Mouse (Mus musculus) adrenal gland, adult 8-10 months (tissue): ENCODE measurements around the gene Dnajc11. TPM values are rescaled to one million over a fixed set of nuclear protein-coding genes. Genes with fewer than 3 reads are reported as not detected.
A peak's percentile ranks its signal among the peaks of the same experiment; 100 is the strongest.

Experiments
- DNase-seq: peaks from one replicate; pipeline ENCODE4 v3.0.0; 2022
- total RNA-seq, 4 experiments: library from RNA; stranded (reverse); gene quantifications; 2 replicates each; pipeline ENCODE4 v1.2.4; 2022

Dnajc11 gene
- total RNA-seq: 100 to 1,000 TPM in 2 of 4 experiments, 10 to 100 TPM in 2; 84.6 to 116 (median 104) TPM

GRCm38 (mm10) chr4:151933505-151934214 is at the start of gene Dnajc11:
Gene Dnajc11, plus strand, starts transcription at chr4:151933691.
- DNase-seq: peak; percentile 89

- no peak for DNase-seq
Observed at GRCm38 (mm10) chr4:151893241-151893640, 40.2 kb upstream of the Dnajc11 start.

GRCm38 (mm10) chr4:151894926-151895325 is 38.6 kb upstream of the Dnajc11 start:
- DNase-seq: no peak

GRCm38 (mm10) chr4:151895624-151896023 is 37.9 kb upstream of the Dnajc11 start:
- no peak for DNase-seq

- DNase-seq: no peak
Observed at GRCm38 (mm10) chr4:151897069-151897617, 36.3 kb upstream of the Dnajc11 start.

GRCm38 (mm10) chr4:151898600-151899245 is 34.8 kb upstream of the Dnajc11 start:
- DNase-seq: no peak

GRCm38 (mm10) chr4:151899707-151900384 is 33.6 kb upstream of the Dnajc11 start:
- no peak for DNase-seq

GRCm38 (mm10) chr4:151900735-151901134 is 32.8 kb upstream of the Dnajc11 start:
- DNase-seq: no peak

GRCm38 (mm10) chr4:151901422-151901821 is 32.1 kb upstream of the Dnajc11 start:
- no peak for DNase-seq

- DNase-seq: no peak
Observed at GRCm38 (mm10) chr4:151902046-151902688, 31.3 kb upstream of the Dnajc11 start.

GRCm38 (mm10) chr4:151902689-151903241 is 30.7 kb upstream of the Dnajc11 start:
- peak; percentile 79 for DNase-seq

GRCm38 (mm10) chr4:151904098-151904497 is 29.4 kb upstream of the Dnajc11 start:
- DNase-seq: no peak

- no peak for DNase-seq
Observed at GRCm38 (mm10) chr4:151905621-151906020, 27.9 kb upstream of the Dnajc11 start.

- DNase-seq: no peak
Observed at GRCm38 (mm10) chr4:151907577-151908343, 25.7 kb upstream of the Dnajc11 start.

GRCm38 (mm10) chr4:151908809-151909208 is 24.7 kb upstream of the Dnajc11 start:
- DNase-seq: no peak

- DNase-seq: no peak
Observed at GRCm38 (mm10) chr4:151916271-151916670, 17.2 kb upstream of the Dnajc11 start.

GRCm38 (mm10) chr4:151919135-151919840 is 14.2 kb upstream of the Dnajc11 start:
- no peak for DNase-seq

GRCm38 (mm10) chr4:151919900-151920643 is 13.4 kb upstream of the Dnajc11 start:
- DNase-seq: no peak

GRCm38 (mm10) chr4:151922124-151922523 is 11.4 kb upstream of the Dnajc11 start:
- DNase-seq: no peak
